Mouse (Mus musculus) olfactory bulb, adult 2 months (tissue): ENCODE results near the gene Eed.

ENCODE experiments used
- CTCF ChIP-seq: fragments of 200-500 bp; IDR thresholded peaks from 2 replicates; pipeline ENCODE4 v1.5.1; 2012; ENCODE audit warnings: low read depth, mild to moderate bottlenecking, low read length, moderate library complexity; ENCODE audit not compliant: insufficient read depth
- POLR2A ChIP-seq: fragments of 200-500 bp; IDR thresholded peaks from 2 replicates; pipeline ENCODE4 v1.6.1; 2012; ENCODE audit warnings: mild to moderate bottlenecking, low read depth, low read length, moderate library complexity; ENCODE audit not compliant: insufficient read depth

DNA sequence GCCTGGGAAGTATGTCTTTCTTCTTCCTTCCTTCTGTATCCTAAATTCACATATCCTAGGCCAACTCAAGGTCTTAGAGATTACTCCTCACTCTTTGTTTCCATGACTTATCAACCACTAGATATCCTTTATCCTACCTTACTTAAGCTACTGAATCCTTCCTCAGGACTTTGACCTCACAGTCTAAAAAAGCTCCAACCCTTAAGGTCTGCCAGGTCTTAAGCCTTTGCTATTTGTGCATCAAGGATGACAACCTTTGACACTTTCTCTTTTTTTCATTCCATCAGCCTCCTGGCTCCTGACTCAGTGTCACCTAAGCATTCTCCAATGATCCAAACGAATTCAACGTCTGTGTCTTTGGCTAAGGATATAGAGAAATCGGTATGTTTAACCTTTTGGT, 24.0 kb upstream of the Eed start:
- TF ChIP-seq CTCF = no peak
- no peak for TF ChIP-seq POLR2A
